Mouse (Mus musculus): Measurements from ENCODE around the gene Lrrc74a.

Gene Lrrc74a

GRCm38 (mm10) chr12:86810725-86811444, 76.7 kb downstream of the Lrrc74a start:
- in situ Hi-C loops (cut with MboI; ENCODE audit: low pct_unique_long_range_greater_than_20kb in 1 of 2, low sequenced_read_pairs in 2 of 2, unreplicated experiment in 1 of 2) = no loop called here

- in situ Hi-C loops (cut with MboI; ENCODE audit: low pct_unique_long_range_greater_than_20kb in 1 of 2, low sequenced_read_pairs in 2 of 2, unreplicated experiment in 1 of 2) = no loop called here
Measured at GRCm38 (mm10) chr12:86812782-86813181, 78.6 kb downstream of the Lrrc74a start.
